Mouse (Mus musculus) G1E (cell line): Measurements from ENCODE around the gene Zfp282.

Experiments used
- CTCF ChIP-seq: IDR thresholded peaks from 2 replicates; pipeline ENCODE4 v1.5.1; 2012; ENCODE audit warnings: low read depth, low read length, inconsistent platforms, mixed read lengths
- GATA1 ChIP-seq: IDR thresholded peaks from 2 replicates; pipeline ENCODE4 v1.6.1; 2012; ENCODE audit warnings: borderline replicate concordance, low read length, inconsistent platforms, mixed read lengths
- POLR2AphosphoS5 ChIP-seq: IDR thresholded peaks from 2 replicates; pipeline ENCODE4 v1.6.1; 2012; ENCODE audit warnings: low read depth, low read length, inconsistent platforms; ENCODE audit not compliant: insufficient replicate concordance
- TAL1 ChIP-seq: conservative IDR thresholded peaks from 2 replicates; pipeline ENCODE4 v1.6.1; 2012; ENCODE audit warnings: low read depth, low read length, inconsistent platforms, mixed read lengths

DNA sequence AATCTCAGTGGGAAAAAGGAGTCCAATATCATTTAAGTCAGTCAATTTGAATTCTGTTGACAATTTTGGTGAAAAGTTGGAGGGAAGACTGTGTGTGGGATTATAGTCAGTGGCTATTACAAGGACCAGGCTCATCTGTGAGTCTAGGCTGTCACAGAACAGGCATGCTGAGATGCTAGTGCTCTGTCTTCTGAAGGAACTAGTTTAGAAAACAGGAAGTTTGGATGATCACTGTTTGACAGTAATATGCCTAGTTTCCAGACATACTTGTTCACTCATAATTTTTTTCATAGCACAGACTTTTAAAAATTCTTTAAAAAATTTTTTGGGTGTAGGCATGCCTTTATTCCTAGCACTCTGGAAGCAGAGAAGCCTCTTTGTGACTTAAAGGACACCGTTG, 35.9 kb upstream of the Zfp282 start:
- TF ChIP-seq CTCF (no peak), GATA1 (no peak), POLR2AphosphoS5 (no peak), TAL1 (no peak)
